Mouse (Mus musculus): ENCODE results near the gene Ampd2.

- TF ChIP-seq CTCF (IDR thresholded peaks at IDR 0.05; ENCODE audit: extremely low read depth, insufficient read depth, insufficient read length, insufficient replicate concordance), result no peak
- TF ChIP-seq POLR2A (IDR thresholded peaks at IDR 0.05; ENCODE audit: low read depth, low read length), result no peak
Measured at GRCm38 (mm10) chr3:108113591-108114289, 27.3 kb upstream of the Ampd2 start.

Data from spleen, adult 2 months (tissue).